Mouse (Mus musculus) B cell, adult 2 months (primary cell): Measurements from ENCODE around the gene Aspg.

Experiments
- DNase-seq, 2 experiments: peaks; one replicate each; pipeline ENCODE4 v3.0.0; 2022

Aspg gene

DNA sequence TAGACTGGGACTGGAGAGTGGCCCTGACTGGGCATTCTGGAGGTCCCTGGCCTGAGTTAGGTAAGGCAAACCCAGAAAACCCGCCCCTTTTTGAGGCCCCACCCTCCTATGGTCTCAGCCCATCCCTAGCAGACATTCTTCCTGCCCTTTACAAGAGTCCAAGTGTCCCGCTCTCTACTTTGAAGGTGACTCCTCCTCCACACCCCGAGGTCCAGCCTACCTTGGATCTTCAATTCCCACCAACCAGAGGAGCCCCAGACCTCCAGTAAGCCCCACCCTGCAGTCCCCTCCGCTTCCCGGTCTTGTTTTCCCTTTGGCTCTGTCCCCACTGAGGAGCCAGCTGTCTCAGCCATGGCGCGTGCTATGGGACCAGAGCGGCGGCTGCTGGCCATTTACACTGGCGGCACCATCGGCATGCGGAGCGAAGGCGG lies at the start of gene Aspg:
Gene Aspg, plus strand, starts transcription at position 139 of the 431 bp plus-strand sequence.
- no peak for DNase-seq

DNA sequence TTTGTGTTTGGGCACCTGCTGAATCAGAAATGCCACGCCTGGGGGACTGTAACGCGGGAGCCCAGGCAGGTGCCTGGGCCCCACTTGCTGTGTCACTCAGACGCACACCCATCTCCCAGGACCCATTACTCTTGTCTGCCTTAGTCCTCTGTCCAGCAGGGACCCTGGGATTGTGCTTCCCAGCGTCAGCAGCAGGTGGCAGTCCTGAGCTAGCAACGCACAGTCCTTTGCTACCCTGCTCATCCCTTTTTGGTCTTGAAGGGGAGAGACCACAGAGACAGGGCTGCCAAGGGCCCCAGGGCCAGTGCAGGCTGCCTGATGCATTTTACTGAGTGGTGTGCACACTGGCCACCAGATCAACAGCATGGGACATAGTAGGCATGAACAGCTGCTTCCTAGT lies 28.8 kb upstream of the Aspg start:
- peak; percentile 60 to 64 for DNase-seq

DNA sequence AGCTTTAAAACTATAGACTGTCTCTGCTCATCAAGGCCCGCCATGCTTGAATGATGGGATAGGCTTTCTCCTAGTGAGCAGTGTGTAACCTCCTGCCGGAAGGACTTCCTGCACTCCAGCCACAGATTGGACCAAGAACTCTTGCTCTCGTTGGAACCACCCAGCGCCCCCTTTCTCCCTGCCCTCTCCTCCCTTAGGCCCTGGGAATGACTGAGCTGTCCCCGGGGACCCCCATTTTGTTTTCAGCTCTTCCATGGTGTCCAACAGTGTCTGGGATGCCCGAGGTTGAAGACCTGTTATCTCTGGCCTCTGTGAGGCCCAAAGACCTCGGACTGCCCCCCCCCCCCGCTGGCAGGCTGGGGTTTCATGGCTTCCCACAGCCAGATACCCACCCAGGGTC lies 26.6 kb upstream of the Aspg start:
- DNase-seq, result no peak

DNA sequence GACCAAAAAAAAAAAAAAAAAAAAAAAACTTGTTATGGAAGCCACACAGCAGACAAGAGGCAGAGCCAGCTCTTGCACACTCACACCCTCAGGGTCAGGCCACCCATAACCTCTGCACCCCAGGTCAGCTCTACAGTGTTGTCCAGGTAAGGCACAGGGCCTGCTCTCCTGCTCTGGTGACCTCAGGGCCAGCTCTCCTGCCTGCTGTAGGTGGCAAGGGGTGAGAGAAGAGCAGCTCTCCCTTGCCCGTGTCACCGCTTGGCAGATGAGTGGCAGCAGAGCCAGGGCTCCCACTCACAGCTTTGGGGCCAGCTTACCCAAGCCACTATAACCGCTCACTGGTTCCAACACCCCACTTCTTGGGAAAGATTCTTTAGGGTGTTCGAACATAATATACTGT lies 25.6 kb upstream of the Aspg start:
- DNase-seq, result no peak

DNA sequence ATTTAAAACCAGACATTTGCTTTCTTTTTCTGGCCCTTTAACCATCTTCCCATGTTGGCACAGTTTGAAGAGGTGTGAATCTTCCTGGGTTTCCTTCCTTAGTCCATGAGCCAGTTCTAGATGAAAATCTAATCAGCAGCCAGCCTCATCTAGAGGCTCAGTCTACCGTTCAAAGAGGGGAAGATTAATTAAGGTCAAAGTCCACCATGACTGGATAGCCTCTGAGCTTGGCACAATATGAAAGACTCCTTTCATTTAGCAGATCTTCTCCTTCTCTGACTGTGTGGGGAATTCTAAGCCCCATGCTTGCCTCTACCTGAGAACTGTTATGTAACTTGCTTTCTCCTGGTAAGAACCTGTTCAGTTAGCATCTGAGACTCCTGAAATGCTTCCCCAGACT lies 24.2 kb upstream of the Aspg start:
- DNase-seq, result no peak

DNA sequence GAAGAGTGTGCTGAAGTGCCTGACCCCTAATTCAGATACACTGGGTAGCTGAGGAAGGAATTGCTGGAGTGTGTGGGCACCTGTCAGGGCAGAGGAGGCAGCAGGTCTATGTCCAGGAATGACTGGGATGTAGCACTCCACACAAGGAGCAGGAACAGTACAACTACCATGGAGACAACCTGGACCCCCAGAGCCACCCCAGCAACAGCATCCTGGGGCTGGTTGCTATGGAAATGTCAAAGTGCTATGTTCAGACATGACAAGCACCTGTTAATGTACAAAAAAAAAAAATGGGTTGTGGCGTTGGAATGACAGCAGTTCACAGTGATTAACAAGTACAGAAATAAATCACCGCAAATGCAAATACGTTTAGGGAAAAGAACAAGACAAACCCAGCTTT lies 20.2 kb upstream of the Aspg start:
- DNase-seq, result no peak

DNA sequence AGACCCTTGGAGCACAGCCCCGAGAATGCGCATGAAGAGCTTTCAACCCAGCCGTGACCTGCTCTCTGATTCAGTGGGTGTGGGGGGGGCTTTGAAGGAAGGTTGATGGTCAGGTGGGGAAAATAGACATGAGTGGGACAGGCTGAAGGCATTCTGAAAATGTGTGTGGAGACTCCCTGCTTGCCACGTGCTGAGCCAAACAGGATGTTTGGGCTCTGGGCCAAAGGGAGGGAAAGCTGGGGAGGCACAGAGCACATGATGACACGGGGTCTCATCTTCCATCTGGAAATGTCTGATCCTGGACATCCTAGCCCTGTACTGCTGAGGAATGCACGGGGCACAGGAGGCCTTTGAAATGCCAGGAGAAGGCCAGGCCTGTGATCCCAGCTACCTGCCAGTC lies 19.8 kb upstream of the Aspg start:
- no peak for DNase-seq

DNA sequence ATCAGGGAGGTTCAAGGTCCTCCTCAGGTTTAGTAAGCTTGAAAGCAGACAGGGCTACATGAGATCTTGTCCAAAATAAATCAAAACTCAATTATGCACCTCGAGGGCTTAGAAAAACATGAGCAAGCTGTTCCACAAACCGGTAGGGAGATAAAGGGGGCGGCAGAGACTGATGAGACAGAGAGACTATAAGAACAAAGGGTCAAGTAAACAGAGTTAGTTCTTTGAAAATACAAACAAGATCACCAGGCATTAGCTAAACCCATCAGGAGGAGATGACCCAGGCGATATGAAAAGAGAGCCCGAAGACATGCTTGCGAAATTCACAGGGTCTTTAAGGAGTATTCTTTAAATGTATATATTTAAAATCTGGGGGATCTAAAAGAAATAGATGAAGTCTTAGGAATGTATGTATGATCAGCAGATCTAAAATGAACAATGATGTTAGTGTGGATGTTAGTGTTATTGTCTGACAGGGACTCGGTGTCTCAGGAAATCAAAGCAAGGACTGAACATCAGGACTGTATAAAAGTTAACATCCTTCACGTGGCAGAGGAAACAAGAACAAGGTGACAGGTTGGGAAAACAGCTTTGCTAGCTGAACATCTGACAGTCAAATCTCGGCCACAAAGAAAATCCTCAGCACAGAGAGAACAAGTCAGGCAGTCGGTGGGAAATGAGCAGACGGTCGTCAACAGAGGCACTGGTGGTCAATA lies 17.7 kb upstream of the Aspg start:
- no peak for DNase-seq

DNA sequence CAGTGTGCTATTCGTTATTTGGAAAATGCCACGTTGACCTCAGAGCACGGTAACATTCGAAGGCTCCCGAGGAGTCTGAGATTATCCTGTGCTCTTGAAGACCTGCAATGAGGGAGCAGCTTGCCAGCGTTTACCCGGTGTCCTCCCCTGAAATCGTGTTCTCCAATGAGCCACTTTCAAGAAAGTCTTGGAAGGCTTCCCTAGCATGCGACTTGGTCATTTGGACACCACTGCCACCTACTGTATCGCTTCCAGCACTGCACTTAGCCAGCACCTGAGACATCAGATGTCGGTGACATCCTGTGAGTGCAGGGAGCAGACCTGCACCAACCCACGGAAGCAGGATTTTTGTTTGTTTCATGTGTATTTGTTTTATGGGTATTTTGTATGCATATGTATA lies 15.4 kb upstream of the Aspg start:
- DNase-seq, result peak; percentile 36 to 40

DNA sequence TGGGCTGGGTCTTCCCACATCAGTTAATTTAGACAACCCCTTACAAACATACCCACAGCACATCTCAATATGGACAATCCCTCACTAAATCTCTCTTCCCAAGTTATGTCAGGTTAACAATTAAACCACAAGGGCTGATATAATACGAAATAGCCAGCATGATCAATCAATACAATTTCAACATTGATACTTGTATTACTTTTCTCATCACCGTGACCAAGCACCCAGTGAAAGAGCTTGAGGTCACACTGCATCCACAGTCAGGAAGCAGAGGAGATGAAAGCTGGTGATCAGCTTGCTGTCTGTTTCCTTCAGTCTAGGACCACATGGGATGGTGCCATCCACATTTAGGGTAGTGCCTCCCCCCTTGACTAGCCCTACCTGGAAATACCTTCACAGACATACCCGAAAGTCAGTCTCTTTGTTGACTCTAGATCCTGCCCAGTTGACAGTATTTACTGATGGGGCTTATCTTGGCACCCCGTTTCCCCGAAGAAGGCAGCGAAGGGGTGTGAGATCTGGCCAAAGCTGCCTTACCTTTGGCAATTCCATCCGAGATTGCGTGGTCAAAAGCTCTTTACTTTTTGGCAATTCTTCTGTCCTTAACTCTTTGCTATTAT lies 12.1 kb upstream of the Aspg start:
- no peak for DNase-seq

DNA sequence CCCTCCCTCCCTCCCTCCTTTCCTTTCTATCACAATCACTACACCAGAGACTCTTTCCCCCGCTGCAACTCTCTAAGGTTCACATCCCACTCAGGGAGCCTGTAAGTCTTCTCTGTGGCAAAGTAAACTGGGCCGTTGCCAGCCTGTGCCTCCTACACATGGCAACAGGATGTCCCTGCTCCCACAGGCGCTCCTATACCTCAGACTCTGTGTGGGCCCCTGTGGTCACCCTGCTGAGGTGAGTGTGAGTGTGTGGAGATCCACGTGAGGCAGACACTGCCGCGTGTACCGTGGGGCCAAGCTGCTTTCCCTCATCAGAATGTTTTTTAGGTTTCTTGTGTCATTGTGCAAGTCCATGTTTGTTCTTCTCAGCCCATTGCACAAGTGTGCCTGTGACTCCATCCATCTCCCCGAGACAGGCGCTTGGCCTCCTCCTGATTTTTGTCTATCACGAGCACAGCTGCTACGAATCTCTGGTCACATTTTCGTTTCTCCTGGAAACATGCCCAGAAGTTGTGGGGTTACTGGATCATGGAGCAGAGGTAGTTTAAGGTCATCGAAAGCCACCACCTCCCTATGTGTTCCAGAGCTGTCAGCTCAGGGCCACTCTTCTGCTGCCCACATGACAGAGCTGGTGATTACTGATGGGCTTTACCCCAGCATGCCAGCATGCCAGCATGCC lies 10.3 kb upstream of the Aspg start:
- no peak for DNase-seq

DNA sequence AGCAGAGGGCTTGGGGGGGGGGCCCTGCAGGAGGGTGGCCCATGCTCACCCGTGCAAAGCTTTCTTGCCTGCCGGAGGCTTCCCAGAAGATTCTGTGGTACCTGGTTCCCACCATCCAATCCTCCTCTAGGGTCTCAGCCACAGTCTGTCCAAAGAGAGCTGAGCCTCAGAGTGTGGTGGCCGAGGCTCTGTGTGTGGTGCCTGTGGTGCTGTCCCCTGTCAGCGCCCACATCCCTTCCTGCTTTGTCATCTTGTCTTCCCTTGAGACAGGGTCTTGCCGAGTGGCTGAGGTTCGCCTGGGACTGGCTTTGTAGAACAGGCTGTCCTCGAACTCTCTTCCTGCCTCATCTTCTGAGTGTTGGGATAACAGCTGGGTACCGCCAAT lies 9.8 kb upstream of the Aspg start:
- no peak for DNase-seq

DNA sequence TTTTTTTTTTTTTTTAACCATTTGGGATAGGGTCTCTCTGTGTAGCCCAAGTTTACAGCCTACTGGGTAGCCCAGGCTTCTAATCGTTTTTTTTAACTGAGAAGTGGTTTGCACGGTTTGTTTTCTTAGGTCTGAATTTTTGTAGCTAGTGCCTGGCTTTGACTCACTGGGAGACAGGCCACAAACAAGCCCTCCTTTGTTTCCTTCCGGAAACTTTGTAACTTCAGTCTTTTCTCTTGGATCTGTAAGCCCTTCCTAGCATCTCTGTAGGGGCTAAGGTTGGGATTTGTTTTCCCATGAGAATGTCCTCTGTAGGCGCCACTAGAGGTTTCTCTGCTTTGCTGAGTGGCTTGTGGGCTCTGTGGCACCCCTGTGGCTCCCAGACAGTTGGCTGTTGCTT lies 6.4 kb upstream of the Aspg start:
- DNase-seq, result no peak

DNA sequence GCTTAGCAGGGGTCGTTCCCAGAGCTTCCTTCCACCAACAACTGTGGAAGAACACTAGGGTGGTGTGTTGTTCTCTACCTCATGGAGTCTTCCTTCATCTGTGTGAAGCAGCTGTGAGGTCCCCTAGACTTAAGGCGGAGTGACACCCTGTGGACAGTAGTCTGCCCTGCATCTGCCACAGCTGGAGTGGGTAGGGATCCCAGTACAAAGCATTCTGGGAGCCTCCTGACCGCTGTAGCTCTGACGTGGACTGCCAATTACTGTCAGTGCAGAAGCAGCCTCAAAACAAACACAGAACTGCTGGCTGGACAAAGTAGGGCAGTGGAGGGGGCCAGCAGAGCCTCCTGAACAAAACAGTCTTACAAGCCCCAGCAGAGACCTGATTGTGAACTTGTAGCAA lies 5.4 kb upstream of the Aspg start:
- no peak for DNase-seq

DNA sequence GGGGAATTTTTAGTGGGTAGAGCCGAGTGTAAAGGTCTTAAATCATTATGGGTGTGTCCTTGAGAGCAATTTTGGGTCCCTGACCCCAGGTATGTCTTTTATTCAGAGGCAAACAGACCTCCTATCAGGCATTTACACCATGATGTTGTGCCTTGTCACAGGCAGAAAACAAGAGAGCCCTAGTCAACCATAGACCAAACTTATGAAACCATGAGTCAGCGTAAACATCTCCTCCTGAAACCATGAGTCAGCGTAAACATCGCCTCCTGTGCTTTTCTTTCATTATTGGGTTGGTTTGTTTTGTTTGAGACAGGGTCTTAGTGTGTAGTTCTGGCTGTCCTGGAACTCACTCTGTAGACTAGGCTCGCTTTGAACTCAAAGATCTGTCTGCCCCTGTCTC lies 3.3 kb upstream of the Aspg start:
- DNase-seq, result no peak

DNA sequence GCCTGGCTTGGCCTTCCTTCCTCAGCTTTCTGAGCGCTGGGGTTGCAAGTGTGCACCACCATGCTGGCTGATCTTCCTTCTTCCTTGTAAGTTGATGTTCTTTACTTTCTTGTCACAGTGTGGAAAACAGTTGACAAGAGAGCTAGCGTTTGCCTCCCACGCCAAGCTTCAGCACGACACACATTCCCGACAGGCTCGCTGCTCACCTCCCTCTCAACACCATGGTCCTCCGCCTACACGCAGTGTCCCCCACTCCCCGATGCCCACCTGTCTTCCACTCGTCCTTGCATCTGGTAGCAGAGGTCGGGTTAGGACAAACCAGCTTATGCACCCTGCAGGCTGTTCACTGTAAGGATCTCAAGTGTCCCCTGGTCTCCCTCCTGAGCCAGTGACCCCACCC lies 1.6 kb upstream of the Aspg start:
- DNase-seq, result no peak

DNA sequence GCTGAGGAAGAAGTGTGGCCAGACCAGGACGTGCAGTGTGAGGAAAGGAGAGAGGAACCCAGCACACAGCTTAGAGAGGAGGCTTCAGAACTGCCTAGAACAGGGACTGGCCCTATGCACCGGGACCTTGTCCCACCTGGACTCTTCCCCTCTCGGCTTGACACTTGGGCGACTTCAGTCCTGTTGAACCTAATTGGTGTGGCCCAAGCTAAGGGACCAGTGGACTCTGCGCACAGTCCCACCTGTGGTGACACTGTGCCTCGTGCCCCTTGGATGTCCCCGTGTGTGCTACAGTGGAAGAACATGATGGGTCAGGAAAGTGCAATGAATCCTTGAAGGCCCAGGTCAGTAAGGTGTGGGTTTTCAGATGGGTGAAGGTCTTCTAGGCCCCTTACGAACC lies 1.2 kb downstream of the Aspg start:
- no peak for DNase-seq

DNA sequence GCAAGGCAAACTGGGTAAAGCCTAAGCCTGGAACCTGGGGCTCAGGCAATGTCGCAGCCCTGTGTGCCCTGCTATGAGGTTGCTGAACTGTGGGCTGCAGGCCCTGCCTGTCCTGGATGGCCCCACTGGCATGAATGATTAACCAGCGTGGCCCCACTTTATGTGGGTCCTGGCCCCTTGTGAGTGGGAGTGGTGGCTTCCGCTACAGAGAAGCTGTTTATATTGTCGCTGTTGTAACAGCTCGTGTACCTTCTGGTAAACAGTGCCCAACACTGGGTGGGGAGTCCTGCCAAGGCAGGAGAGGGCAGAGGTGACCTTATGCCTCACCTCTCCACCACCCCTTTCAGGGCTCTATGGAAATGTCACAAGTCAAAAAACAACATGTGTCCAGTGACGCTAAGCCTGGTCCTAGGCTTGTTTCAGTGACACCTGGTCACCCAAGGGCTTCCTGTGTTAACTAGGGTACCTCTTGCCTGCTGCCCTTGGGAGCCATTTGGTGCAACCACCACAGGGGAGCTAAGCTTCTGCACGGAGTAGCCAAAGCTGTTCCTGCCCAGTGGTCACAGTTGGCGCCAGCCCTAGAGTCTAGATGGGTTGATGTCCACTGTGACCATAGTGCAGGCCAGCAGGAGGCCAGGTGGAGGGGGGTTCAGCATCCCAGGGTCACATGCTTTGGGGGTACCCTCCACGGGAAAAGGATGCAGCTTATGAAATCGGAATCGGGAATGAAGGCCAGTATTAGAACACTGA lies 2.4 kb downstream of the Aspg start:
- no peak for DNase-seq

DNA sequence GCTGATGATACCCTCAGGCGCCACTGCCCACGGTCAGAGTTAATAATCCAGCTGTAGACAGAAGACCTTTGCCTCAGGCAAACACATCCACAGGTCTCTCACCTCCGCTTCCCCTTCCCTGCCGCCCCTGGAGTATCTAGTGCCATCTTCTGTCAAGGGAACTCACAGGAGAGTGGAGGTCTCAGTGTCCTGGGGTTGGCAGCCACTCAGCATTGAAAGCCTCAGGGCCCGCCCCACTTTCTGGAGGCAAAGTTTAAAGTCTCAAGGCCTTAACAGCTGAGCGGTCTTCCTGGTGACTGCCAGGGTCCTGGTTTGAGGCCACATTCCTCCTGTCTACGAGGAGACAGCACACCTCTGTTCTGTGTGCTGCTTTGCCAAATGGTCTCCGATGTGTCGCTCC lies 3.2 kb downstream of the Aspg start:
- no peak for DNase-seq

DNA sequence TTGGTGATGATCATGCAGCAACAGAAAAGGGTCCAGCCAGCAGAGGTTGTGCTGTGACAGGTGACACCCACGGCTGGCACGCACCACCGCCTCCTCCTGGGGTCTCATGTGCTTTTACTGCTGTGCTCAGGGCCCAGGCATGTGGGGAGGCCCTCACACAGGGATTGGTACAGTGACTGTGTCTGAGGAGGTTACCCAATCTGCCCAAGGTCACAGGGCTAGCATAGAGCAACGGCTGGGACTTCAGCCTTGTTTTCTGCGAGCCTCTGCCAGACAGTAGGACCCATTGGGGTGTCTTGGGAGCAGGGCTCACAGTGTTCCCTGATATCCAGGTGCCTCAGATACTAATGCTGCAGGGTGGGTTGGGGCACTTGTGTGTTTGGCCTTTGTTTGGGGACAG lies 4.8 kb downstream of the Aspg start:
- no peak for DNase-seq

DNA sequence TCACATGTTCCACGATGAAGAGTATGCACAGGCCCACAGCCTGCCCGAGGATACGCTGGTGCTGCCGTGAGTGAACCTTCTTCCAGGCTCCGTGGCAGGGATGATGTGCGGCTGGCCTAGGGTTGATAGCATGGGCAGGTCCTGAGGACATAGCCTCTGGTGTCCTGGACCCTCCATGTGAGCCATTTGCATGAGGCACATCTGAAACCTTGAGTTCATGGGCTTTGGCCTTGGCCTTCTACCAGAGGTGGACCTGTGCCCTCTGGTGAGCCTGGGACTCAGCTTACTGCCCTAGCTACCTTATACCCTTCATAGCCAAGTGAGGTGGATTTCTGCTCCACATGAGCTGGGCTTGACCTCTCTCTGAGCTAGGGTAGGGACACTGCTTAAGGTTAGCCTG lies 5.8 kb downstream of the Aspg start:
- no peak for DNase-seq

DNA sequence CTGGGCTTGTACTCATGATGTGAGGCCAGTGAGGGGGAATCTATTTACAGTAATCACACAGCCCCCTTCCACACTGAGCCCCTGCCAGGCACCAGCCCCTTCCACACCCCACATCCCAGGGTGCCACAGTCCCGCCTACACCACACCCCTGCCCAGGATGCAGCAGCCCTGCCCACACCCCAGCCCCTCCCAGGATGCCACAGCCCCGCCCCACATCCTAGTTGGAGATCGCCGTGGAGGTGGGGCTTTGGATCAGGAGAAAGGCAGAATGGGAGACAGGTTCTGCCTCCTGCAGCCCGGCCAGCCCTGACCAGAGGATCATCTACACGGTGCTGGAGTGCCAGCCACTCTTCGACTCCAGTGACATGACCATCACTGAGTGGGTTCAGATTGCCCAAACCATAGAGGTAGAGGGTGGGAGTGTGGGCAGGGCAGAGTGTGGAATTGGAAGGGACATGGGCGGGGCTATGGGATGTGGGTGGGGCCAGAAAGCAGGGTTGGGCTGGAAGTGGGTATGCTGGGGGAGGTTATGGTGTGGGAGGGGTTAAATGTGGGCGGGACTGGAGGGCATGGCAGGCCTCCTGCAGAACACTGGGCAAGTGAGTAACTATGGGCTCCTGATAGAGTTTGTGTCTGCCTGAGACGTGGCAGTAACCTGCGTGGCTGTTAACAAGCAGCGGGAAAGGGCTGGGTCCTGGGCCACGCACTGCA lies 6.4 kb downstream of the Aspg start:
- DNase-seq, result no peak

DNA sequence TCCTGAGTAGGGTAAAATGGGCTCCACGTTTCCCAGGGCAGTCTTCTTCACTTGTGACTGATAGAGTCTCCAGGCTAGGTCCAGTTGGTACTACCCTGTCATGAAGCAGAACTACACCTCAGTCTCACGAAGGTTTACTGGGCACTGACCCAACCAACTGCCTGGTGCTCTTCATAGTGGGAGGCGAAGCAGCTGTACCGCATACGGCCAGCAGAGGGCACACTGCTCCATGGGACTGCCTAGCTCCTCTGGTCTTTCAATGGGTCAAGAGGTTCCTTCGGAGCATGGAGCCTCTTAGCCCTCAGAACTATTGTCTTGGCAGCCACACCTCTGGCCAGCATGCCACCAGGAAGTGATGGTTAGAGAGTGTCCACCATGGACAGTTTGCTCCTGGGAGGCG lies 7.2 kb downstream of the Aspg start:
- peak; percentile 79 to 80 for DNase-seq
